Mouse (Mus musculus) hindbrain, embryonic 11.5 days (tissue): ENCODE results near the gene Acsm5. TPM values are rescaled to one million over a fixed set of nuclear protein-coding genes. Genes with fewer than 3 reads are reported as not detected.

Experiments used
- ATAC-seq: fragments of 200-750 bp; cut with Nextera tagmentation; 2 replicates; pipeline ENCODE4 v1.8.0; 2017; ENCODE audit warnings: mild to moderate bottlenecking, moderate TSS enrichment, moderate library complexity; ENCODE audit not compliant: low FRiP score
- DNase-seq: peaks from one replicate; pipeline ENCODE4 v3.0.0-alpha.2; 2015; ENCODE audit warnings: low spot score
- H3K27ac ChIP-seq: fragments of 300-500 bp; sonication (generic); 2 replicates; pipeline ENCODE4 v1.5.1; 2014; ENCODE audit warnings: mild to moderate bottlenecking, low read depth, low read length
- H3K27me3 ChIP-seq: fragments of 300-500 bp; sonication (generic); 2 replicates; pipeline ENCODE4 v1.6.1; 2014; ENCODE audit warnings: mild to moderate bottlenecking, low read length, moderate library complexity, mixed read lengths; ENCODE audit not compliant: control insufficient read depth, insufficient read depth
- H3K36me3 ChIP-seq: fragments of 300-500 bp; sonication (generic); 2 replicates; pipeline ENCODE4 v1.6.1; 2014; ENCODE audit warnings: mild to moderate bottlenecking, low read length, moderate library complexity, mixed read lengths; ENCODE audit not compliant: control insufficient read depth, insufficient read depth
- H3K4me1 ChIP-seq: fragments of 300-500 bp; sonication (generic); replicated peaks from 2 replicates; pipeline ENCODE4 v1.6.1; 2014; ENCODE audit warnings: low read length, mixed read lengths; ENCODE audit not compliant: control insufficient read depth, insufficient read depth
- H3K4me2 ChIP-seq: fragments of 300-500 bp; sonication (generic); replicated peaks from 2 replicates; pipeline ENCODE4 v1.6.1; 2014; ENCODE audit warnings: mild to moderate bottlenecking, low read depth, low read length
- H3K4me3 ChIP-seq: fragments of 300-500 bp; sonication (generic); 2 replicates; pipeline ENCODE4 v1.5.1; 2014; ENCODE audit warnings: low read depth, low read length
- H3K9ac ChIP-seq: fragments of 300-500 bp; sonication (generic); 2 replicates; pipeline ENCODE4 v1.6.1; 2014; ENCODE audit warnings: low read depth, low read length
- H3K9me3 ChIP-seq: fragments of 300-500 bp; sonication (generic); 2 replicates; pipeline ENCODE4 v1.6.1; 2016; ENCODE audit warnings: low read length; ENCODE audit not compliant: control insufficient read depth
- WGBS: fragments of 180-500 bp; shearing (Covaris S2); extraction: QIAGEN DNeasy Blood & Tissue Kit; methylation state at CpG from one replicate; pipeline ENCODE4 v1.1.7; 2014; 5-methylcytosine and 5-hydroxymethylcytosine counted together
- polyA plus RNA-seq: library from polyadenylated mRNA; unstranded; fragments of >200 nt; fragmentation: Nextera tagmentation; extraction: Ambion mirVana; gene quantifications from 2 replicates; pipeline ENCODE4 v1.2.1, GENCODE M21; 2014

The Acsm5 gene
- polyA plus RNA-seq, 1 experiment from 2014 or later, result not detected

- H3K9me3 ChIP-seq, result no peaks in the 10 kb centered on the region
- DNase-seq, result peak; percentile 73
- no peak overlapping the region for H3K9ac ChIP-seq
- H3K27ac ChIP-seq, result no peak overlapping the region
- H3K27me3 ChIP-seq, result no peaks in the 10 kb centered on the region
- no peaks in the 10 kb centered on the region for H3K36me3 ChIP-seq
- 70% methylated on average over 10 of the region's 10 CpGs for WGBS
- no peak for ATAC-seq
- H3K4me3 ChIP-seq, result no peak overlapping the region
- H3K4me2 ChIP-seq, result no peak overlapping the region
- no peaks in the 10 kb centered on the region for H3K4me1 ChIP-seq
Observed at GRCm38 (mm10) chr7:119515492-119516271, 3.6 kb upstream of the Acsm5 start.

- Histone ChIP-seq H3K27ac (no peak overlapping the region), H3K4me1 (no peaks in the 10 kb centered on the region), H3K4me2 (no peak overlapping the region), H3K9me3 (no peaks in the 10 kb centered on the region), H3K9ac (no peak overlapping the region), H3K36me3 (no peaks in the 10 kb centered on the region), H3K27me3 (no peaks in the 10 kb centered on the region), H3K4me3 (no peak overlapping the region)
- DNase-seq, result no peak
- WGBS, result 83% methylated on average over 7 of the region's 7 CpGs
- ATAC-seq, result no peak
Observed at GRCm38 (mm10) chr7:119516272-119516558, 3.0 kb upstream of the Acsm5 start.

- DNase-seq, result peak; percentile 77
- Histone ChIP-seq H3K27ac (no peak overlapping the region), H3K9ac (no peak overlapping the region), H3K4me1 (no peaks in the 10 kb centered on the region), H3K27me3 (no peaks in the 10 kb centered on the region), H3K4me2 (no peak overlapping the region), H3K4me3 (no peak overlapping the region), H3K9me3 (no peaks in the 10 kb centered on the region), H3K36me3 (no peaks in the 10 kb centered on the region)
- no peak for ATAC-seq
- WGBS, result 54% methylated on average over 5 of the region's 5 CpGs
Observed at GRCm38 (mm10) chr7:119519654-119520053, 391 bp downstream of the Acsm5 start.

GRCm38 (mm10) chr7:119521816-119522215 lies 2.6 kb downstream of the Acsm5 start:
- Histone ChIP-seq H3K36me3 (no peaks in the 10 kb centered on the region), H3K9me3 (no peaks in the 10 kb centered on the region), H3K4me2 (no peak overlapping the region), H3K4me1 (no peaks in the 10 kb centered on the region), H3K4me3 (no peak overlapping the region), H3K9ac (no peak overlapping the region), H3K27ac (no peak overlapping the region), H3K27me3 (no peaks in the 10 kb centered on the region)
- DNase-seq (no peak), ATAC-seq (no peak)
- WGBS, result 80% methylated on average over 3 of the region's 3 CpGs

GRCm38 (mm10) chr7:119522385-119522784 lies 3.1 kb downstream of the Acsm5 start:
- ATAC-seq (no peak), DNase-seq (no peak)
- Histone ChIP-seq H3K36me3 (no peaks in the 10 kb centered on the region), H3K9me3 (no peaks in the 10 kb centered on the region), H3K9ac (no peak overlapping the region), H3K27ac (no peak overlapping the region), H3K4me1 (no peaks in the 10 kb centered on the region), H3K27me3 (no peaks in the 10 kb centered on the region), H3K4me3 (no peak overlapping the region), H3K4me2 (no peak overlapping the region)
- WGBS, result 67% methylated on average over 1 of the region's 1 CpGs

- Histone ChIP-seq H3K9me3 (no peaks in the 10 kb centered on the region), H3K4me2 (no peak within 1 kb of the TSS), H3K27ac (no peak within 1 kb of the TSS), H3K4me3 (no peak within 1 kb of the TSS), H3K36me3 (no peaks in the 10 kb centered on the region), H3K9ac (no peak within 1 kb of the TSS), H3K27me3 (no peaks in the 10 kb centered on the region), H3K4me1 (no peaks in the 10 kb centered on the region)
- 70% methylated on average over 4 of the region's 4 CpGs for WGBS
- DNase-seq, result no peak
- ATAC-seq, result no peak
Observed at GRCm38 (mm10) chr7:119523389-119523788, 4.1 kb downstream of the Acsm5 start, which contains the start of gene Pdilt. Pdilt (minus strand) TSS chr7:119523489.

- Histone ChIP-seq H3K4me1 (no peaks in the 10 kb centered on the region), H3K27ac (no peak overlapping the region), H3K36me3 (no peaks in the 10 kb centered on the region), H3K9ac (no peak overlapping the region), H3K9me3 (no peaks in the 10 kb centered on the region), H3K27me3 (no peaks in the 10 kb centered on the region), H3K4me2 (no peak overlapping the region), H3K4me3 (no peak overlapping the region)
- WGBS, result 62% methylated on average over 2 of the region's 2 CpGs
- ATAC-seq (no peak), DNase-seq (no peak)
Observed at GRCm38 (mm10) chr7:119525881-119526281, 6.6 kb downstream of the Acsm5 start.

GRCm38 (mm10) chr7:119526486-119526885 lies 7.2 kb downstream of the Acsm5 start:
- Histone ChIP-seq H3K9ac (no peak overlapping the region), H3K4me3 (no peak overlapping the region), H3K9me3 (no peaks in the 10 kb centered on the region), H3K4me1 (no peaks in the 10 kb centered on the region), H3K27me3 (no peaks in the 10 kb centered on the region), H3K27ac (no peak overlapping the region), H3K36me3 (no peaks in the 10 kb centered on the region), H3K4me2 (no peak overlapping the region)
- no peak for DNase-seq
- WGBS, result 79% methylated on average over 13 of the region's 13 CpGs
- no peak for ATAC-seq

- ATAC-seq, result no peak
- no peaks in the 10 kb centered on the region for H3K9me3 ChIP-seq
- H3K27me3 ChIP-seq, result no peaks in the 10 kb centered on the region
- no peaks in the 10 kb centered on the region for H3K36me3 ChIP-seq
- no peaks in the 10 kb centered on the region for H3K4me1 ChIP-seq
- no peak overlapping the region for H3K27ac ChIP-seq
- DNase-seq, result no peak
- no peak overlapping the region for H3K4me3 ChIP-seq
- WGBS, result 92% methylated on average over 1 of the region's 1 CpGs
- H3K9ac ChIP-seq, result no peak overlapping the region
- no peak overlapping the region for H3K4me2 ChIP-seq
Observed at GRCm38 (mm10) chr7:119527135-119527534, 7.9 kb downstream of the Acsm5 start.
